Mouse (Mus musculus) E14TG2a.4 (cell line): ENCODE measurements around the gene Klhdc7b.

Experiments used
- H3K27me3 ChIP-seq: 2 replicates; pipeline ENCODE4 v1.6.1; 2014; ENCODE audit warnings: low read length, control low read depth; ENCODE audit not compliant: insufficient read depth
- H3K36me3 ChIP-seq: 2 replicates; pipeline ENCODE4 v1.6.1; 2014; ENCODE audit warnings: low read length, control low read depth; ENCODE audit not compliant: insufficient read depth
- H3K4me1 ChIP-seq: replicated peaks from 2 replicates; pipeline ENCODE4 v1.6.1; 2014; ENCODE audit warnings: low read depth, low read length, control low read depth
- H3K4me3 ChIP-seq: replicated peaks from 2 replicates; pipeline ENCODE4 v1.5.1; 2014; ENCODE audit warnings: mild to moderate bottlenecking, low read length
- H3K9me3 ChIP-seq: 2 replicates; pipeline ENCODE4 v1.6.1; 2014; ENCODE audit warnings: low read length, control low read depth
- CTCF ChIP-seq: conservative IDR thresholded peaks from 2 replicates; pipeline ENCODE4 v1.5.1; 2014; ENCODE audit warnings: low read length
- NANOG ChIP-seq: IDR thresholded peaks from 2 replicates; pipeline ENCODE4 v1.6.1; 2014; ENCODE audit warnings: borderline replicate concordance, low read length, mixed read lengths
- POU5F1 ChIP-seq: IDR thresholded peaks from 2 replicates; pipeline ENCODE4 v1.6.1; 2014; ENCODE audit warnings: low read length, borderline replicate concordance

Klhdc7b gene

GRCm38 (mm10) chr15:89402471-89402870, 17.8 kb downstream of the Klhdc7b start:
- Histone ChIP-seq H3K27me3 (no peaks in the 10 kb centered on the region), H3K36me3 (no peaks in the 10 kb centered on the region), H3K9me3 (peaks cover 5% of the 10 kb centered on the region; the same call in 1 of the 2 replicates), H3K4me1 (peaks cover 47% of the 10 kb centered on the region), H3K4me3 (no peak overlapping the region)
- TF ChIP-seq CTCF (no peak), POU5F1 (no peak), NANOG (no peak)

- Histone ChIP-seq H3K9me3 (peaks cover 28% of the 10 kb centered on the region), H3K4me3 (no peak overlapping the region), H3K4me1 (peaks cover 29% of the 10 kb centered on the region), H3K36me3 (no peaks in the 10 kb centered on the region), H3K27me3 (peaks cover 18% of the 10 kb centered on the region)
- TF ChIP-seq CTCF, result no peak
- TF ChIP-seq NANOG, result no peak
- TF ChIP-seq POU5F1, result no peak
Measured at GRCm38 (mm10) chr15:89404831-89405623, 20.3 kb downstream of the Klhdc7b start.

GRCm38 (mm10) chr15:89406691-89407090, 22.0 kb downstream of the Klhdc7b start:
- no peak overlapping the region for H3K4me3 ChIP-seq

GRCm38 (mm10) chr15:89410118-89410517, 25.4 kb downstream of the Klhdc7b start, which contains the start of gene Syce3:
Gene Syce3 (minus strand): TSS chr15:89410503.
- Histone ChIP-seq H3K4me3 (peak within 1 kb of the TSS; percentile 29; the same call in 1 of the 2 replicates), H3K4me1 (peaks cover 16% of the 10 kb centered on the region), H3K27me3 (peaks cover 24% of the 10 kb centered on the region), H3K36me3 (no peaks in the 10 kb centered on the region), H3K9me3 (peaks cover 28% of the 10 kb centered on the region)
- TF ChIP-seq NANOG (no peak), POU5F1 (no peak), CTCF (no peak)

More at GRCm38 (mm10) chr15:89406691-89407090, 22.0 kb downstream of the Klhdc7b start:
- no peak for TF ChIP-seq CTCF
- no peak for TF ChIP-seq POU5F1
- TF ChIP-seq NANOG, result no peak
- peaks cover 24% of the 10 kb centered on the region for H3K27me3 ChIP-seq
- H3K9me3 ChIP-seq, result peaks cover 28% of the 10 kb centered on the region
- H3K36me3 ChIP-seq, result no peaks in the 10 kb centered on the region
- H3K4me1 ChIP-seq, result peaks cover 20% of the 10 kb centered on the region

GRCm38 (mm10) chr15:89415282-89415681, 30.6 kb downstream of the Klhdc7b start:
- TF ChIP-seq CTCF, result no peak
- no peak for TF ChIP-seq NANOG
- H3K9me3 ChIP-seq, result no peaks in the 10 kb centered on the region
- no peaks in the 10 kb centered on the region for H3K36me3 ChIP-seq
- peaks cover 10% of the 10 kb centered on the region for H3K27me3 ChIP-seq
- H3K4me1 ChIP-seq, result peaks cover 32% of the 10 kb centered on the region
- no peak overlapping the region for H3K4me3 ChIP-seq

- TF ChIP-seq POU5F1 (no peak), NANOG (no peak), CTCF (no peak)
- peaks cover 45% of the 10 kb centered on the region for H3K4me1 ChIP-seq
- no peak overlapping the region for H3K4me3 ChIP-seq
- H3K9me3 ChIP-seq, result no peaks in the 10 kb centered on the region
- H3K36me3 ChIP-seq, result peaks cover 9% of the 10 kb centered on the region
- peaks cover 19% of the 10 kb centered on the region for H3K27me3 ChIP-seq
Measured at GRCm38 (mm10) chr15:89421938-89422337, 37.2 kb downstream of the Klhdc7b start.

GRCm38 (mm10) chr15:89424621-89425020, 39.9 kb downstream of the Klhdc7b start:
- Histone ChIP-seq H3K4me1 (peaks cover 44% of the 10 kb centered on the region), H3K36me3 (peaks cover 22% of the 10 kb centered on the region), H3K4me3 (peak overlapping the region; percentile 37; the same call in 1 of the 2 replicates), H3K27me3 (peaks cover 18% of the 10 kb centered on the region; the same call in 1 of the 2 replicates), H3K9me3 (no peaks in the 10 kb centered on the region)
- no peak for TF ChIP-seq CTCF
- TF ChIP-seq NANOG, result no peak
- TF ChIP-seq POU5F1, result no peak

GRCm38 (mm10) chr15:89425711-89426121, 41.0 kb downstream of the Klhdc7b start, which contains the start of gene Cpt1b:
Gene Cpt1b (minus strand): TSS chr15:89425863.
- peaks cover 18% of the 10 kb centered on the region; the same call in 1 of the 2 replicates for H3K27me3 ChIP-seq

More at GRCm38 (mm10) chr15:89425711-89426121, 41.0 kb downstream of the Klhdc7b start, which contains the start of gene Cpt1b:
- Histone ChIP-seq H3K4me3 (peak within 1 kb of the TSS; percentile 69), H3K36me3 (peaks cover 22% of the 10 kb centered on the region), H3K4me1 (peaks cover 47% of the 10 kb centered on the region), H3K9me3 (no peaks in the 10 kb centered on the region)
- TF ChIP-seq CTCF, result no peak
- no peak for TF ChIP-seq NANOG
- TF ChIP-seq POU5F1, result no peak
